Mouse (Mus musculus): ENCODE data around the gene Letm1. TPM values are rescaled to one million over a fixed set of nuclear protein-coding genes. Genes with fewer than 3 reads are reported as not detected.

The Letm1 gene
- polyA plus RNA-seq (2012; ENCODE audit: low replicate concordance): 35.6 and 38.7 TPM in 2 replicates

GRCm38 (mm10) chr5:33782345-33782998 is at the start of gene Letm1:
Gene Letm1, minus strand, starts transcription at chr5:33782817.

GRCm38 (mm10) chr5:33819876-33820732 is 37.5 kb upstream of the Letm1 start, which contains the start of gene Nsd2:
Gene Nsd2, plus strand, starts transcription at chr5:33820725.

GRCm38 (mm10) chr5:33721541-33722265 is 60.9 kb downstream of the Letm1 start, which contains the start of gene Fgfr3:
Gene Fgfr3, plus strand, starts transcription at chr5:33721674.

Other genes with a start within 250 kb of the Letm1 start
- gene Fam53a, start 153.2 kb downstream of the Letm1 start, polyA plus RNA-seq (2012; ENCODE audit: low replicate concordance): 66.3 and 109 TPM in 2 replicates
- gene Gm9903, start 152.9 kb downstream of the Letm1 start, polyA plus RNA-seq (2012; ENCODE audit: low replicate concordance): 0.12 TPM in 1 of 2 replicates, not detected in the other
- gene Slbp, start 130.2 kb downstream of the Letm1 start, polyA plus RNA-seq (2012; ENCODE audit: low replicate concordance): 78.4 and 87.1 TPM in 2 replicates
- 8.8 and 15.4 TPM in 2 replicates for gene Tacc3, start 124.7 kb downstream of the Letm1 start, polyA plus RNA-seq (2012; ENCODE audit: low replicate concordance)
- 7.5 and 13.1 TPM in 2 replicates for gene Tmem129, start 124.4 kb downstream of the Letm1 start, polyA plus RNA-seq (2012; ENCODE audit: low replicate concordance)
- 0.22 and 0.28 TPM in 2 replicates for gene Fgfr3, start 61.1 kb downstream of the Letm1 start, polyA plus RNA-seq (2012; ENCODE audit: low replicate concordance)
- 2.6 and 5.2 TPM in 2 replicates for gene Nsd2, start 37.9 kb upstream of the Letm1 start, polyA plus RNA-seq (2012; ENCODE audit: low replicate concordance)
- gene Nelfa, start 153.6 kb upstream of the Letm1 start, polyA plus RNA-seq (2012; ENCODE audit: low replicate concordance): 16.4 and 41.6 TPM in 2 replicates
- 17.8 and 38.6 TPM in 2 replicates for gene Gm1673, start 200.6 kb upstream of the Letm1 start, polyA plus RNA-seq (2012; ENCODE audit: low replicate concordance)
- 5.1 and 12.4 TPM in 2 replicates for gene Nat8l, start 213.2 kb upstream of the Letm1 start, polyA plus RNA-seq (2012; ENCODE audit: low replicate concordance)

All from hematopoietic multipotent progenitor cell, adult 10-12 weeks (in vitro differentiated cells).